Mouse (Mus musculus): ENCODE data around the gene Cwc25. TPM values are rescaled to one million over a fixed set of nuclear protein-coding genes. Genes with fewer than 3 reads are reported as not detected.
A peak's percentile ranks its signal among the peaks of the same experiment; 100 is the strongest.
"Not testable (repeated sequence)": the region's sequence is repeated elsewhere in the genome, so short reads cannot be mapped to it uniquely, and the experiment has no call there.

Cwc25 gene
- polyA plus RNA-seq, 1 experiment from 2014 or later, result 19.2 TPM

DNA sequence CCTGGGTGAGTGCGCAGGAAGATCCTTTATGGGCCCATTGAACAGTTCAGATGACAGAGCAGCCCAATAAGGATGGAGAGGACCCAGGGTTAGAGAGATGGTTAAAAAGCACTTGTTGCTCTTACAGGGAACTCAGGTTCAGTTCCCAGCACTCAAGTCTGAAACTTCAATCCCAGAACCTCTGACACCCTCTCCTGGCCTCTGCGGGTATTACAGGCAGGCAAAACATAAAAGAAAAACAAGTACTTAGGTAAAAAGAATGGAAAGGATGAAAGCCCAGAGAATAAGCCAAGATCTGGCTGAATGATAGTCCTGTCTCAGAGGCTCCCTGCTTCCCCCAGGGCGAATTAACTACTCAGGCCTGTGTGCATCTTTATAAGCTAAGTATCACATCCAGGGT, 27.2 kb downstream of the Cwc25 start:
- Histone ChIP-seq H3K27ac (0 out of 2 replicates have a peak overlapping the region, but pooled peaks have one; percentile 78), H3K36me3 (0 out of 2 replicates have a peak, but pooled peaks cover 4% of the 10 kb centered on the region), H3K9ac (no peak overlapping the region), H3K4me1 (peaks cover 38% of the 10 kb centered on the region), H3K9me3 (replicated peaks) (no peaks in the 10 kb centered on the region), H3K27me3 (no peaks in the 10 kb centered on the region), H3K4me2 (no peak overlapping the region), H3K4me3 (replicated peaks) (no peak overlapping the region)
- no peak for ATAC-seq (replicated peaks; ENCODE audit: low FRiP score)
- WGBS, result 96% methylated on average over 3 of the region's 3 CpGs

DNA sequence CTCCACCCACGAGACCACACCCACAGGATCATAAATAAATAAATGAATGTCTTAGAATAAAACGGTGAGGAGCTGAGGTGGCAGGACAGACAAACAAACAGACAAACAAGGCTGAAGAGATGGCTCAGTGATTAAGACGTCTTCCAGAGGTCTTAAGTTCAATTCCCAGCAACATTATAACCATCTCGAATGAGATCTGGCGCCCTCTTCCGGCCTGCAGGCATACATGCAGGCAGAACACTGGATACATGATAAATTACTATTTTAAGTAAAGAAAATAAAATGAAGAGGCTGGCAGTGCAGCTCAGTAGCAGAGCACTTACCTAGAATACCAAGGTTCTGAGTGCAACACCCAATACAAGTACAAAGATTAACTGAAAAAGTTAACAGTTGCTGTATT, 27.7 kb downstream of the Cwc25 start:
- Histone ChIP-seq H3K4me2 (no peak overlapping the region), H3K9me3 (replicated peaks) (no peaks in the 10 kb centered on the region), H3K36me3 (0 out of 2 replicates have a peak, but pooled peaks cover 4% of the 10 kb centered on the region), H3K27ac (no peak overlapping the region), H3K27me3 (no peaks in the 10 kb centered on the region), H3K4me1 (peaks cover 41% of the 10 kb centered on the region), H3K4me3 (replicated peaks) (no peak overlapping the region), H3K9ac (no peak overlapping the region)
- 61% methylated on average over 6 of the region's 6 CpGs for WGBS
- no peak for ATAC-seq (replicated peaks; ENCODE audit: low FRiP score)

GRCm38 (mm10) chr11:97737600-97737999, 28.8 kb downstream of the Cwc25 start:
- Histone ChIP-seq H3K36me3 (peaks cover 8% of the 10 kb centered on the region; the same call in 1 of the 2 replicates), H3K4me1 (peaks cover 33% of the 10 kb centered on the region), H3K4me2 (no peak overlapping the region), H3K27ac (0 out of 2 replicates have a peak overlapping the region, but pooled peaks have one; percentile 9), H3K27me3 (no peaks in the 10 kb centered on the region), H3K9me3 (replicated peaks) (no peaks in the 10 kb centered on the region), H3K4me3 (replicated peaks) (no peak overlapping the region), H3K9ac (no peak overlapping the region)
- WGBS, result 71% methylated on average over 4 of the region's 4 CpGs
- no peak for ATAC-seq (replicated peaks; ENCODE audit: low FRiP score)

DNA sequence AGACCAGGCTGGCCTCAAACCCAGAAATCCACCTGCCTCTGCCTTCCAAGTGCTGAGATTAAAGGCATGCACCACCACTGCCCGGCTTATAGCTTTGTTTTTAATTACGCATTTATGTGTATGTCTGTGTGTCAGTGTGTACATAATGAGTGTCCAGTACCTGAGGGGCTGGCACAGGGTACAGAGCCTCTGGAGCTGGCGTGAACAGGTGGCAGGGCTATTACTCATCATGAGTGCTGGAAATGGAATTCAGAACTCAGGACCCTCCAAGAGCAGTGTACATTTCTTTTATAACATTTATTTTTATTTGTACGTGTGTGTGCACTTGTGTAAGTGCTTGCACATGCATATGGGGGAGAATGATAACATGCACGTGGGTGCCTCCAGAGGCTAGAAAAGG, 29.7 kb downstream of the Cwc25 start:
- no peaks in the 10 kb centered on the region for H3K27me3 ChIP-seq
- no peak overlapping the region for H3K9ac ChIP-seq
- no peak overlapping the region for H3K4me3 ChIP-seq (replicated peaks)
- peaks cover 18% of the 10 kb centered on the region for H3K36me3 ChIP-seq
- peaks cover 26% of the 10 kb centered on the region for H3K4me1 ChIP-seq
- H3K9me3 ChIP-seq (replicated peaks), result no peaks in the 10 kb centered on the region
- WGBS, result 88% methylated on average over 5 of the region's 5 CpGs
- H3K27ac ChIP-seq, result no peak overlapping the region
- ATAC-seq (replicated peaks; ENCODE audit: low FRiP score), result no peak
- H3K4me2 ChIP-seq, result no peak overlapping the region

DNA sequence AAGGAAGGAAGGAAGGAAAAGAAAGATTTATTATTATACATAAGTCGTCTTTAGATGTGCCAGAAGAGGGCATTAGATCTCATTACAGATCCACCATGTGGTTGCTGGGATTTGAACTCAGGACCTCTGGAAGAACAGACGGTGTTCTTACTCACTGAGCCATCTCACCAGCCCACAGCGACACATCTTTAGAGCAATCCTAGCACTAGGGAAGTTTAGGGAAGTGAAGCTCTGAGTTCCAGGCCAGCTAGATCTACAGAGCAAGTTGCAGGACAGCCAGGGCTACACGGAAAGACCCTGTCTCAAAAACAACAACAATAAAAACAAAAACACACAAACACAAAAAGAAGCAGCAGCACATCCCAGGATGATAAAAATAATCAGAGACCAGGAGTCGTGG, 31.5 kb downstream of the Cwc25 start:
- not testable (repeated sequence) for H3K9me3 ChIP-seq (replicated peaks); H3K4me2 ChIP-seq; H3K27me3 ChIP-seq; H3K9ac ChIP-seq; H3K27ac ChIP-seq; ATAC-seq (replicated peaks; ENCODE audit: low FRiP score); H3K4me3 ChIP-seq (replicated peaks)
- WGBS, result 83% methylated on average over 5 of the region's 5 CpGs
- Histone ChIP-seq H3K4me1 (peaks cover 12% of the 10 kb centered on the region), H3K36me3 (peaks cover 33% of the 10 kb centered on the region)

- Histone ChIP-seq H3K4me3 (replicated peaks) (no peak overlapping the region), H3K4me1 (peaks cover 10% of the 10 kb centered on the region), H3K27ac (0 out of 2 replicates have a peak overlapping the region, but pooled peaks have one; percentile 14), H3K9me3 (replicated peaks) (no peaks in the 10 kb centered on the region), H3K27me3 (no peaks in the 10 kb centered on the region), H3K9ac (no peak overlapping the region), H3K4me2 (no peak overlapping the region), H3K36me3 (peaks cover 38% of the 10 kb centered on the region)
- no peak for ATAC-seq (replicated peaks; ENCODE audit: low FRiP score)
- 17% methylated on average over 10 of the region's 10 CpGs for WGBS
Measured at GRCm38 (mm10) chr11:97733689-97734088, 32.7 kb downstream of the Cwc25 start.

DNA sequence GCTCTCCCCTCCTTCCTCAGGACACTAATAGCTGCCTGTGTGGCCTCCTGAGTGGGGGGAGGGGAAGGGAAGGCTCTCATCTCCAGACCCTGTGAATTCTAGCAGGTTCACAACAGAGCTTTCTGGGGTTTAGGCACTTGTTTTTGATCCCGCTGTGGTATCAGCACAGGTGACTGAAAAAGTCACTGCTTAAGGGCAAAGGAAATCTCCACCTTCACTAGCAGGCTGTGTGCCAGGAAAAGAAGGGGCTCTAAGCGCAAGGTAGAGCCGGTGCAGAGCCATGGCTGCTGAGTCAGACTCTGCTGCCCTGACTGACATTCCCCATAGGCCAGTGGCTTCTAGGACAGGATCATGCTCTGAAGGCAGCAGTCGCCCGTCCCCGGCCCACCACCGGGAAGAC, 37.6 kb downstream of the Cwc25 start:
- no peaks in the 10 kb centered on the region for H3K9me3 ChIP-seq (replicated peaks)
- no peak overlapping the region for H3K4me3 ChIP-seq (replicated peaks)
- WGBS, result 76% methylated on average over 7 of the region's 7 CpGs
- H3K9ac ChIP-seq, result no peak overlapping the region
- H3K4me1 ChIP-seq, result peaks cover 4% of the 10 kb centered on the region
- H3K27ac ChIP-seq, result no peak overlapping the region
- H3K4me2 ChIP-seq, result no peak overlapping the region
- H3K27me3 ChIP-seq, result no peaks in the 10 kb centered on the region
- peaks cover 86% of the 10 kb centered on the region for H3K36me3 ChIP-seq
- ATAC-seq (replicated peaks; ENCODE audit: low FRiP score), result no peak

- ATAC-seq (replicated peaks; ENCODE audit: low FRiP score), result no peak
- 62% methylated on average over 7 of the region's 7 CpGs for WGBS
- peaks cover 5% of the 10 kb centered on the region; the same call in 1 of the 2 replicates for H3K4me1 ChIP-seq
- H3K9ac ChIP-seq, result no peak overlapping the region
- H3K4me3 ChIP-seq (replicated peaks), result no peak overlapping the region
- H3K9me3 ChIP-seq (replicated peaks), result no peaks in the 10 kb centered on the region
- no peak overlapping the region for H3K27ac ChIP-seq
- H3K36me3 ChIP-seq, result peaks cover 90% of the 10 kb centered on the region
- H3K4me2 ChIP-seq, result no peak overlapping the region
- no peaks in the 10 kb centered on the region for H3K27me3 ChIP-seq
Measured at GRCm38 (mm10) chr11:97728311-97728710, 38.0 kb downstream of the Cwc25 start.

- ATAC-seq (replicated peaks; ENCODE audit: low FRiP score), result peak; percentile 58; the same call in 1 of the 2 replicates
- Histone ChIP-seq H3K9me3 (replicated peaks) (no peaks in the 10 kb centered on the region), H3K4me2 (no peak overlapping the region), H3K4me3 (replicated peaks) (no peak overlapping the region), H3K36me3 (peaks cover 97% of the 10 kb centered on the region), H3K9ac (no peak overlapping the region), H3K27me3 (no peaks in the 10 kb centered on the region), H3K27ac (peak overlapping the region; percentile 24; the same call in 1 of the 2 replicates), H3K4me1 (peaks cover 9% of the 10 kb centered on the region; the same call in 1 of the 2 replicates)
- WGBS, result 69% methylated on average over 7 of the region's 7 CpGs
Measured at GRCm38 (mm10) chr11:97723709-97724108, 42.6 kb downstream of the Cwc25 start.

- Histone ChIP-seq H3K27ac (no peak overlapping the region), H3K36me3 (peaks cover 95% of the 10 kb centered on the region), H3K4me1 (peaks cover 9% of the 10 kb centered on the region; the same call in 1 of the 2 replicates), H3K9ac (no peak overlapping the region), H3K4me3 (replicated peaks) (no peak overlapping the region), H3K9me3 (replicated peaks) (no peaks in the 10 kb centered on the region), H3K27me3 (no peaks in the 10 kb centered on the region), H3K4me2 (no peak overlapping the region)
- no peak for ATAC-seq (replicated peaks; ENCODE audit: low FRiP score)
- WGBS, result 83% methylated on average over 4 of the region's 4 CpGs
Measured at GRCm38 (mm10) chr11:97721338-97721737, 45.0 kb downstream of the Cwc25 start.

DNA sequence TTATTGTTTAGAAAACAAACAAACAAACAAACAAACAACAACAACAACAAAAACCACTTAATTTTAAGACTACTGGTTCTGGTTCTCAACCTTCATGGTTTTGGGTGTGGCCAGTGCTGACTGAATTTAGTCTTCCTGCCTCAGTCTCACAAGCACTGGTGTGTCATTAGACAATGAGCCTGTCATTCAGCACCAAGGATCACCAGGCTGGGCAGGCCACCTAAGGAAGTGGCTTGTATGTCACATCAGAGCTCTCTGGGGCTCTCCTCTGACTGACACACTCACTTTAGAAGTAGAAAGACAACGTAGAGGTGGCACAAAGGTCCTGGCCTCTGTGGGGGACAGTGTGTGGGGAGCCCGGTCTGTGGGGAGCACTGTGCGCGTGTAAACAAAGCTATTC, 47.3 kb downstream of the Cwc25 start:
- Histone ChIP-seq H3K4me3 (replicated peaks) (no peak overlapping the region), H3K27me3 (no peaks in the 10 kb centered on the region), H3K4me2 (no peak overlapping the region), H3K36me3 (peaks cover 88% of the 10 kb centered on the region), H3K9me3 (replicated peaks) (no peaks in the 10 kb centered on the region), H3K4me1 (peaks cover 9% of the 10 kb centered on the region; the same call in 1 of the 2 replicates), H3K27ac (no peak overlapping the region), H3K9ac (no peak overlapping the region)
- 85% methylated on average over 4 of the region's 4 CpGs for WGBS
- ATAC-seq (replicated peaks; ENCODE audit: low FRiP score), result no peak

GRCm38 (mm10) chr11:97718281-97718860, 48.0 kb downstream of the Cwc25 start:
- Histone ChIP-seq H3K36me3 (peaks cover 89% of the 10 kb centered on the region), H3K4me1 (peaks cover 5% of the 10 kb centered on the region; the same call in 1 of the 2 replicates), H3K4me2 (no peak overlapping the region), H3K4me3 (replicated peaks) (no peak overlapping the region), H3K9ac (no peak overlapping the region), H3K27me3 (no peaks in the 10 kb centered on the region), H3K9me3 (replicated peaks) (no peaks in the 10 kb centered on the region), H3K27ac (no peak overlapping the region)
- no peak for ATAC-seq (replicated peaks; ENCODE audit: low FRiP score)
- 69% methylated on average over 15 of the region's 15 CpGs for WGBS
